Mouse (Mus musculus) lung, postnatal 4 days (tissue): ENCODE data around the gene Usp29.
"Not testable (repeated sequence)": the region's sequence is repeated elsewhere in the genome, so short reads cannot be mapped to it uniquely, and the experiment has no call there.

ENCODE experiments used
- DNase-seq, 2 experiments: peaks; one replicate each; pipeline ENCODE4 v3.0.0; 2021

The Usp29 gene

DNA sequence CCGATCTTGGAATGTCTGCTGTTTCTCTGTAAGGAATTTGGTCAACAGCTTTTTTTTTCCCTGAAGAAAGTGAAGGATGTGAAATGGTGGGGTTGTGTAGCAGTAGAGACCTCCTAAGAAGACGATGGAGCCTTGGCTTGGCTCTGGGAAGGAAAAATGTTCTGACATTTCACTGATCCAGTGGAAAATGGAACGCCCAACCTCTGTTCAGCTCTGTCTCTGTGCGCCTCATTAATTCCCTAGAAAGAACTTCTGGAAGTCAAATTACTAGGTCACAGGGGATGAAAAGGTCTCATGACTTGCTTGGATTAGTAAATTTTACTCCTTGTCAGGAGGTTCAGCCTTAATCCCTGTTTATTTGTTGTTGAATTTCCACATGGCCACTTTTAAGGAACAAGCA, 92.3 kb downstream of the Usp29 start:
- no peak for DNase-seq

DNA sequence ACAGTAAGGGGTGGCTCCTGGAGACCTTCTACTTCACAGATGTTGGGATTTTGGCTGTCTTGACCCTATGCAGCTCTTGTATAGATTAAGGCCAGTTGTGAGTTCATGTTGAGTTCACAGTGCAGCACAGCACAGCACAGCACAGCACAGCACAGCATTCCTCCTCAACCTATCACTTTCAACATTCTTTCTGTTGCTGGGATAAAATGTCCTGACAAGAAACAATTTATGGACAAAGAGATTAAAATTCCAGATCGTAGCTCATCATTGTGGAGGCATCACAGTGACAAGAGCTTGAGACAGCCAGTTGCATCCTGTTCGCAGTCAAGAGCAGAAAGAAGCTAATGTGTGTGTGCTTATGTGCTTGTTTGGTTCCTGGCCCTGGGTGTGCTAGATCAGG, 93.3 kb downstream of the Usp29 start:
- no peak for DNase-seq

DNA sequence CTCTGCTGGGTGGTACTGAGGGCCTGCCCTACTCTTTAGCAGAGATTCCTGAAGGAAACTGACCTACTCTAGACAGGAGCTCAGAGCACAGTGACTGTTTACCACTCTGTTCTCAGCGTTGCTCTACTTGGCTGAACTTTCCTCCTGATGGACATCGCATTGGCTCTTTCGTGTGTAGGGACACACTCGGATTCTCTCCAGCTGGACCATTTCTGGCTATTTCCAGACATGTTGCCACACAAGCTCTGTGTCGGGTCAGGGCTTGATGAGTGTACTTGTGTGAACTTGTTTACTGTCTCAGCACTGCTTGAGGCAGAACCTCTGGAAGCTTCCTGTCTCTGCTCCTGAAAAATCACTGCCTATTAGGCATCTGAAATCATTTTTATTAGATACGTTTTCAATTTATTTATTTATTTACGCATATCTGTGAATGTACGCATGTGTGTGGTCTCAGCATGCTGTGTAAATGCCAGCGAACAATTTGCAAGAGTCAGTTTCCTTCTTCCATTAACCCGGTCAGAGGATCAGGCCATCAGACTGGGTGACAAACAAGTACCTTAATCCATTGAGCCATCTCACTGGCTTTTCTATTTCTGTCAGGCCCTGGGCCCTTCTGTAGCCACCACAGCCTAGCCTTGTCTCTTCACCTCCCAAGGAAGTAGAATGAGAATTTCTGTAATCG, 95.7 kb downstream of the Usp29 start:
- peak; percentile 53 to 83 for DNase-seq

DNA sequence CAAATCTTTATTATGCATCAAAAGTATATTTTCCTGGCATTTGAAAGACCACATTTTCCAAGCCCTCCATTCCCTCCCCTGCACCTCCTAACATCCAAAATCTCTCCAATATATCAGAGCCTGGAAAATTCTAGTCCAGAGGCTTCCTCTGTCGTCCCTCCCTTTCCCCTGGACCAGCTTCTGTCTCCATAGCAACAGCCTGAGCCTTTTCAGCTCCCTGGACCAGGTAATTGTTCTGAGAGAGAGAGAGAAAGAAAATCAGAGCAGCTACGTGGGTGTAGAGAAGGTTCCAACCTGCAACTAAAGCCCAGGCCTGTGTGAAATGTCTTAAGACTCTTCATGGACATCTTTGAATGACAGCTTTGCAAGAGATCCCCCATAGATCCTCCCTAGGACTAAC, 98.8 kb downstream of the Usp29 start:
- DNase-seq = no peak

DNA sequence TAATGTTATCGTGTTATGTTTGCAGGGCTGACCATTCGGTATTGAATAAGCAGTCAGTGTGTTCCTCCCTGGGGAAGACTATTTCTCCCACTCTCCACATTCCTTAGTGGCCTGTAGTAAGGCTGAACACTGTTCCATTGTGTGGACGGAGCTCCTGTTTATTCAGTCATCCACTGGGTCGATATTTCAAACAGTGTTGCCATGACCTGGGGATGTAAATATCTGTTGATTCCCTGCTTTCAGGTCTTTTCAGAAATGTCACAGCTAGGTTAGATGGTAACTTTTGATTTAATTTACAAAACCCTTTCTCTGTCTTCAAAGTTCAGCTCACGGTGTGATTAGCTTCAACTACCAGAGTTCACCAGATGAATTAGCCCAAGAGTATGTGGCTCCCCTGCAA, 104.6 kb downstream of the Usp29 start:
- no peak for DNase-seq

DNA sequence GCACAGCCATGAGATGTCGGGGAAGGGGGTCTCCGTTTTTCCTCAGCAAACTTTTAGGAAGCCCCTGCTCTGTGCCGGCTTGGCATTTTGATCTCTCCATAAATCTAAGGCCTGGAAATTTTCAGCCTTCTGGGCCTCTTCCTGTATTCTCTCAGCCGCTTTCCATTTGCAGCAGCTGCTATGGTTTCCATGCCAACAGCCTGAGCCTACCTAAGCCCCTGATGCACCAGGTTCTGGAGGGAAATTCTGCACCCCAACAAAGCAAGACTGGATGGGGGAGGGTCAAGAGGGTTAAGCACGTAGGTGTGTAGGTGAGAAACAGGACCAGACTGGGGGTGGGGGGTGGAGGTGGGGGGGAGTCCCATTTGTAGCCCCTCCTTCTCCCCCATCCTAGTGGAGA, 105.0 kb downstream of the Usp29 start:
- no peak for DNase-seq

DNA sequence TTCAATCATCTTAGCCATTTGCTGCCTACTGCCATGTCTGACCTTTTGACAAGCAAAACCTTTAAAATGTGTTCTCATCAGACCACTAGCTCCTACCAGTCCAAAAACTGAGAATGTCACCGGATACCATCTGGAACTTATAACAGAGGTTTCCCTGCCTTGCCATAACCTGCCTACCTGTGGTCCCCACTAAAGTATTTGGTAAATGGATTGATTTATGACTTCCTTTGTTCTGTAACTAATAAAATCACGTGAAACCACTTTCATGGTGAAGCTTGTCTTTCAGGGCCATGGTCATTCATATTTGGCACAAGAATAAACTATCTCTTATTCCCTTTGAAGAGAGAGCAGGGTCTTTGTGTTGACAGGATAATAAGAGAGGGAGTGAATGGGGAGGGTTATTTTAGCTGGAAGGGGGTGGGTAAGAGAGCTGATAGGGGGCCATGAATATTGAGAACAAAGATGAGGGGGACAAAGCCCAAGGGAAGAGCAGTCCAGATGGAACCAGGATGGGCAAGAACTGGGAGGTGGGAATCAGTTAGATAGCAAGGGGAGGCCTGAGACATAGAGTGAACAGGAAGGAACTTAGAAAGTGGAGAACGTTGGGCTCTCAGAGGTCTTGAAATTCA, 107.0 kb downstream of the Usp29 start:
- no peak for DNase-seq

DNA sequence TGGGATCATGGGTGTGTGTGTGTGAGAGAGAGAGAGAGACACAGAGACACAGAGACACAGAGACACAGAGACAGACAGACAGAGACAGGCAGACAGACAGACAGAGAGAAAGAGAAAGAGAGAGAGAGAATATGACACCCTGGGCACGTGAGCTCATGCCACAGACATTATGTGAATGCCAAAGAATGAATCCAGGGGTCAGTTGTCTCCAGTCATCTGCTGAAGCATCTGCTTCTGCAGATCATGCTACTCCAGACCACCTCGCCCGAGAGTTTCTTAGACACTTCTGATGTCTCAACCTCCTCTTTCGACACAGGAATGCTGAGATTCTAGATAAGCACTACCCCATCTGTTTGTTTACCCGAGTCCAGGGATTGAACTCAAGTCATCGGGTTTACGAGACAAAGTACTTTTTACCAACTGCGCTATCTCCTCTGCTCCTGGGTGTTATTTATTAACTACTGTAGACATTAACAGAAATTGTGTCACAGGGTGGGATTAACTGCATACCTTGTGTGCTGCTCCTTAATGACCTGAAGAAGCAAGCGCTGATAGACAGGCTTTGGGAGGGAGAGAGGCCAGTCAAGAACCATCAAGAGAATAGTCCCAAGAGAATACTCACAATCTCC, 107.7 kb downstream of the Usp29 start:
- no peak for DNase-seq

DNA sequence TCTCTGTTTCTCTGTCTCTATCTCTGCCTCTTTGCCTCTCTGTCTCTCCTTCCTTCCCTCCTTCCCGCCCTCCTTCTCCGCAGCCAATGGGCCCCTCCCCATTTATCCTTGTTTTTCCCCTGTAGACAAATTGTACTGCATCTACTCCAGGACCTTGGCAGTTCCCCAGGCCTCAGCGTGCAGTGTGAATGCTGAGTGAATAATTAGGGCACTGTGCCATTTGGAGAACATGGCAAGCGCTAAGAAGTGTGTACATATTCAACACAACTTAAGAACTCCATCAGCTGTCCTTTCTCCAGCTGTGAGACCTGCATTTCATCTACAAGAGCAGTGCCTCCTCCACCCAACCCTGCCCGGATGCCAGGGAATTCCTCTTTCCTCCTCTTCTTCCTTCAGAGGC, 110.5 kb downstream of the Usp29 start:
- DNase-seq = peak; percentile 23 to 66

DNA sequence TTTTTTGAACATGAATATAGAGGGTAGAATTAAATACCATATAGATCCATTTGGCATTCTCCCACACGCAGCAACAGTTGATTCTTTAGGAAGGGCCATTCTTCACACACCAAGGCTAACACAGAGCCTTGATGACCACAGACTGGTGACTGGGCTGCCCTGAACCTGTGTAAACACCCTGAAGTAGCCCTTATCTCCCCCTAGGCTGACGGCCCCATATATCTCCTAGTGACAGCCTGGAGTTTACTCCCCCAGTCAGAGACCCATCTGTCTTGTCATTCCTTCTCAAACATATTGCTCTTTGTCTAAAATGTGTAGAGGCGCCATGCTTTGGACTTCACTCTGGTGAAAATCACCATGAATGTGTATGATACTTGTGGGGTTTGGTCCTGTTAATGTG, 119.1 kb downstream of the Usp29 start:
- DNase-seq = no peak

DNA sequence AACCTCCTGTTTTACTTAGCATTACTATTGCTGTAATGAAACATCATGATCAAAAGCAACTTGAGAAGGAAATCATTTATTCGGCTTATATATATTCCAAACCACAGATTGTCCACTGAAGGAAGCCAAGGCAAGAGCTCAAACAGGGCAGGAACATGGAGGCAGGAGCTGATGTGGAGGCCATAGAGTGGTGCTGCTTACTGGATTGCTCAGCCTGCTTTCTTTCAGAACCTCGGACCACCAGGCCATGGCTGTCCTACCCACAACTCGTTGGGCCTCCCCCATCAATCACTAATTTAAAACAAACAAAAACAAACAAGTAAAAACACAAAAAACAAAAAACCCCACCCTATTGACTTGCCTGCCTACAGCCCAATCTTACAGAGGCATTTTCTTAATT, 119.9 kb downstream of the Usp29 start:
- DNase-seq = no peak

DNA sequence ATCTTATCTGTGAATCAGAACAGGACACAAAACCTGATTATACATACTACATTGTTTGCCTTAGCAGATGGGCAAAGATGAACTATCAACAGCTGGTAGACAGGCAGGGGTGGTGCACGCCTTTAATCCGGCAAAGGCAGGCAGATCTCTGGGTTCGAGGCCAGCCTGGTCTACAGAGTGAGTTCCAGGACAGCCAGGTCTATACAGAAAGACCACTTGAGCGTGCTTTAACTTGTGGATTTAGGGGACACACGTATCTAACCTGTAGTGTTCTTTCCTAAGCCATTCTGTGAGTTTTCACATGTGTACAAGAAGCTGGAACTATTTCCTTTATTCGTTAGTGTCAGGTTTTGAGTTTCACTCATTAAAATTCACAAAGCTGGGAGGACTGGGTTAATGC, 120.9 kb downstream of the Usp29 start:
- no peak for DNase-seq

DNA sequence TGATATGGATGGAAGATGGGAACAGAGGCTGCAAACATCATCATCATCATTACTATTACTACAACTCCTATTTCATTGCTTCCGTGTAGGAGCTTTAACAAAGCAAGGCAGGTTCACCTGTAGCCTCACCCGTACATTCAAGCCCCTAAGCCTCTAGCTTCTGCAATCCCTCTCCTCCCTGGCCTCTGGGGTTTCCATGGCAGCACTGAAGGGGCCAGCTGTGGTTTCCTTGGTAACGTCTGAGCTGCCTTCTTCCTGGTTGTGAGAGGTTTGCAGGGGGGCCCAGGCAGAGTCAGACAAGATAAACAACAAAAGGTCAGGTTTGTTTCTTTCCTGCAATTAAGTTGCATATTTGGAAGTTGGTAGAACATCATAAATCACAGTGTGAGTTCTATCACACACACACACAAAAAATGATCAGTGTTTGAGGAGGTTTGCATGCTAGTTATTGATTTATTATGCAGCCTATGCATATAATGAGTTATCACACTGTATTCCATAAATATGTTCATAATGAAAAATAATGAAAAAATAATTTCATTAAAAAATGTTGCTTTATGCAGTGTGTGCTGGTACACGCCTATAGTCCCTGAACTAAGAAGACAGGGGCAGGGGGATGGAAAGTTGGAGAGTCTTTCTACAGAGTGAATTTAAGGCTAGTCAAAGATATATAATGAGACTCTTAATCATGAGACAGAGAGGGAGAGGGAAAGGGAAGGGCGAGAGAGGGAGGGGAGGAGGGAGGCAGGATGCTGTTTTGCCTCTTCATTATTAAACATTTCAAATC, 121.5 kb downstream of the Usp29 start:
- no peak for DNase-seq

DNA sequence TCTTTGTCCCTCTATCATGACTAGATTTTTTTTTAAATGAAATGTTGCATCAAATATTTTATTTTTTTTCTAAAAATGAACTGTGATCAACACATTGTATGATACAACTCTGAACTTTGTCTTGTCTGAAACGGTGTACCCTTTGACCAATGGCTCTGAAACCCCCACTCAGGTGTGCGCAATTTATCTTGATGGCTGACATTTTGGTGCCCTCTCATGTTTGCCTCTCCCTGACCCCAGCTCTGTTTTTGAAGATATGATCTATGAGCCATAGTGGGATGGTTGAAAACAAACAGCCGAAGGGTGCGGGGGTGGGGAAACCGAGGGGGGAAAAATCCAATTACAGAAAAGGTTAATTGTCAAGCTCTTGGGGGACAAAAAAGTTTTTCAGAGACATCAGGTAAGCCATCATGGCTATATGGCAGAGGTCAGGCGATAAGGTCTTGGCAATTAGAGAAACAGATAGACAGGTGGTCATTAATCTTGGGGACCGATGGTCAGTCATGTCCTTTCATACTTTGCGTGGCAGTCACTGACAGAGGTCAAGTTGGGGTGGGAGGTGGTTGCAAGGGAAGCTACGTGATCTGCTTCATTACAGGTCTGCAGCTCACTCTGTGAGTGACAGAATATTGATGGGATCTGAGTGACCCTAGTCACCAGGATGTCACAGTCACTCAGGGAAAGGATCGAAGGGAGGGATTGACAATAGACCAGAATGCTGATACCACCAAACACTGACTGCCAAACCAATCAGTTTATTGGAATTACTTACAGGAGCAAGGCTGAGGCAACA, 125.4 kb downstream of the Usp29 start:
- no peak for DNase-seq

DNA sequence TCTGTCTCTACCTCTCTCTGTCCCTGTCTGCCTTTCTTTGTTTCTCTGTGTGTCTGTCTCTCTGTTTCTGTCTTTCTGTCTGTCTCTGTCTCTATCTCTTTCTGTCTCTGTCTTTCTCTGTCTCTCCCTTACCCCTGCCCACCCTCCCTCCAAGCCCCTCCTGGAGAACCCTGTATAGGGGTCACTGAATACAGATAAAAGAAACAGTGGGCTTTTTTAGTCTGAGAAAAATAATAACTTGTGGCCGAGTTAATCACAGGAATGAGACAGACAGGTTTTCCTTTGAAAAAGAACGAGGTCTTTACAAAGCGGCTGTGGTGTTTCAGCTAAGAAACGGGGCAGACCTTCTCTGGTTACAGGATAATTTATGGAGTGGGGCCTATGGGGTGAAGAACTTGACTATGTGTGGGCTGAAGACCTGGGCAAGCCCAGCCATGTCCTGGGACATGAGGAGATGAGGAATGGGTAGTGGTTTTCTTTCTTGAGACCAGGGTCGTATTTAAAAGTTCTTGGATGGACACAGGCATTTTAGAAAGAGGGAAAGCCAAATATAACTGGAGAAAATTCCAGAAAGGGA, 128.4 kb downstream of the Usp29 start:
- DNase-seq = no peak

DNA sequence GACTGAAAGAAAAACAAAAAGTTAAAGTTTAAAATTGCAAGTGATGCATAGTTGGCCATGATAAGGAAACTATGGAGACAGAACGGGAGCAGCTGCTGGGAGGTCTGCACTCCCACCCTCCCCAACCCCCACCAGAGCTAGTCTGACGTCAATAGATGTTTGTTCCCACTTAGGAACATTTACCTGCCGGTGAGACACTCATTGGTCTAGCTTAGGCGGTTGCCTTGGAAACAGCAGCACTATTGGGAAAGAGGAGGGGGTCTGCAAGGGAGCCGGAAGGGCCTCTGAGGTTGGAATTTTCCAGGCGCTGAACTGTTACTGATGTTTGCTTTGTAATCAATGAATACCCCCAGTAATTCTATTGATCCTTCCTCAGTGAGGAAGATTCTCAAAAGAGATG, 130.3 kb downstream of the Usp29 start:
- DNase-seq = no peak

DNA sequence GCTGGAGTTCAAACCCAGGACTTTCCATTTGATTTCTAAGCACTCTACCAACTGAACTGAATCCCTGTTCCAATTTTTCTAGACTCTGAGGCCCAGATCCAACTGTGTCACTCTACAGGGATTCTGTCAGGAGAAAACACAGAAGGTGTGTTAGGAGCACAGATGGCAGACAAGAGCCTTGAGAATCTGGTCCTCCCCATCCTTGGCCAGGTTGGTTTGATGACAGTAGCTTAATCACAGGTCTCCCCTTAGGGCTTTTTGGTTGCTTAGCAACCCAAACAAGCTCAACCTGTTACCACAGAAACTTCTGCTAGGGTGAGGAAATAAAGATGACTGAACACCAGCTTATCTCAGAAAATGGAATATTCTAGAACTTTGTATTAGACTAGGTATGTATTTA, 136.0 kb downstream of the Usp29 start:
- no peak for DNase-seq

DNA sequence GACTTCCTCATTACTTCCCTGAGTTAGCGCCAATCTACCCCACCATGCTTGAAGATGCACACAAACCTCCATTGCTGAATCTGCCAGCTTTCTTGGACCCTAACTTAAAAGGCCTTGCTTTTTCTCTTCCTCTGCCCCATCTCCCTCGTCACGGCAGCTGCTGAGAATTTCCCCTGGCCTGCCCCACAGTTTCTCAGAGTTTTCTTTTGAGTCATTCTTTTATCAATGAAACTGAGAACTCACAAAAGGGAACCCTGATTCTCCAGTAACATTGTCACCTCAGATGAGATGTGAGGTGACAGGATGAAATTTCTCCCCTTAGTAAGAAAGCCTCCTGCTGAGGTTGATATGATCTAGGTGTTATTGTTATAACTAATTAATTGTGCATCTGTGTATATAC, 138.5 kb downstream of the Usp29 start:
- no peak for DNase-seq

DNA sequence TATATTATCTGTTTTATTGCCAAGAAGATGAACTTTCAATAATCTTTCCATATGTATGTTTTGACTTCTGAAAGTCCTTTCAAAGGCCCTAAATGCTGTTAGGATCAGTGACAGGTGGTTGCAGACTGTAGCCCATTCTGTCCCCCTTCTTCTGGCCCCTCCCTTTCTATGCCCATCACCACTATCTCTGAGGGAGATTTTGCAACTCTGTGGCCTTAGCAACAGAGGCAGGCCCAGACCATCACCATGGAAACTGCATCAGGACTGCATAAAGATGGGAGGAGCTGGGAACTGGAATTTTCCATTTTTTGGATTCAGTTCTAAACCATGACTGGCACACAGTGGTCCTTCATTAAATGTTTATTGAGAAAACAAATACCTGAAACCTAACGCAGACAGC, 139.2 kb downstream of the Usp29 start:
- DNase-seq = no peak

DNA sequence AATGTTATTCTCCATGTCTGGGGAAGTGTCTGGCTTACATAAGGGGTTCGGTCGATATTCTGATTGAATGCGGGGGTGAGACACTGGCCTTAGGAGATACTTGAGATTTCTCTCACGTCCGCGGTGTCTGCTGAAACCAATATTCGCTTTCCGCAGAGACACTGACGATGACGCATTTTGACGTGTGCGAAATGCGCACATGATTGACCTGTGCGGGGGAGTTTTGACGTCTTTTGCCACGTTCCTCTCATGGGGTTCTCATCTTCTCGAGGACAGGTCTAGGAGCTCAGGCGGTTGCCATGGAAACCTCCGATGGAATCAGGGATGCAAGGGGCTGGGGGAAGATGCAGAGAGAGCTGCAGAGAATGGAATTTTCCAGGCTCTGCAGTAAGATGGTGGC, 144.1 kb downstream of the Usp29 start:
- DNase-seq = no peak

DNA sequence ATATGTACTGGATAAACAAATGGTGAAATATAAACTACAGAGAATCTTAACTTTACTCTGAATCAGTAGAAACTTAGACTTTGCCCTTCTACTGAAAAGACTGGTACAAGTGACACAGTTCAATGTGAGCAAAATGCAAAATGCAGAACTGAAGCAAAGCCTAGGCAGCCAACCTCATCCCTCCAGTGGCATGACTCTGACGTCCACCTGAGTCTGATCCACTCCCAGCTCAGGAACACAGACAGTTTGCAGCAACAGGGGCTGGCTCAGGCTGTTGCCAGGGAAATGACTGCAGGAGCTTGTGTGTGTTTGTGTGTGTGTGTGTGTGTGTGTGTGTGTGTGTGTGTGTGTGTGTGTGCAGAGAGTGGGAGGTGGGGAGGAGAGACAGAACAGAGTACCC, 147.8 kb downstream of the Usp29 start:
- DNase-seq = no peak

DNA sequence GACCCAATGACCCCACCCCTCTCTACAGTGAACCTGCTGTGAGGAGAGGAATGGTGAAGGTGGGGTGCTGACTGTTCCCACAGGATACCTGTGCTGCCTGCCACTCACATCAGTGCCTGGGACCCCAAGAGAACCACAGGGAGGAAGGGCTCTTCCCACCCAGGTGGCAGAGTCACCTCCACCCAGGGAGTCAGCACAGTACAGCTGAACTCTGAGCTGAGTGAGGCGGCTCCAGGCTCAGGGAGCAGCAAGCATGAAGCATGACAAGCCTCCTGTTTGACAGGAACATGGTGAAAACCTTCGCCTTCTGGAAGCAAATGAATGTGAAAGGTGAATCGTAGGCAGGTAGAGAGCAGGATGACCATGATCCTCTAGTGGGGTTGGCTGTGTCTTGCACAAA, 148.5 kb downstream of the Usp29 start:
- DNase-seq = not testable (repeated sequence)
